Mouse (Mus musculus) liver, embryonic 16.5 days (tissue): ENCODE results near the gene Ust. TPM values are rescaled to one million over a fixed set of nuclear protein-coding genes. Genes with fewer than 3 reads are reported as not detected.
"Not testable (repeated sequence)": the region's sequence is repeated elsewhere in the genome, so short reads cannot be mapped to it uniquely, and the experiment has no call there.

Source experiments
- ATAC-seq: fragments of 200-750 bp; cut with Nextera tagmentation; 2 replicates; pipeline ENCODE4 v1.8.0; 2017; ENCODE audit warnings: low read depth, mild to moderate bottlenecking, moderate number of reproducible peaks, moderate library complexity
- H3K27ac ChIP-seq: fragments of 300-500 bp; sonication (generic); 2 replicates; pipeline ENCODE4 v1.5.1; 2014; ENCODE audit warnings: mild to moderate bottlenecking, low read length
- H3K27me3 ChIP-seq: fragments of 300-500 bp; sonication (generic); 2 replicates; pipeline ENCODE4 v1.6.1; 2014; ENCODE audit warnings: low read depth, low read length, mixed read lengths; ENCODE audit not compliant: control insufficient read depth, insufficient read depth
- H3K36me3 ChIP-seq: fragments of 300-500 bp; sonication (generic); 2 replicates; pipeline ENCODE4 v1.6.1; 2014; ENCODE audit warnings: mild to moderate bottlenecking; ENCODE audit not compliant: control insufficient read depth, insufficient read depth
- H3K4me1 ChIP-seq: fragments of 300-500 bp; sonication (generic); 2 replicates; pipeline ENCODE4 v1.6.1; 2014; ENCODE audit warnings: low read depth, low read length, mixed read lengths; ENCODE audit not compliant: control insufficient read depth
- H3K4me2 ChIP-seq: fragments of 300-500 bp; sonication (generic); 2 replicates; pipeline ENCODE4 v1.6.1; 2014; ENCODE audit warnings: low read depth, low read length, mixed read lengths
- H3K4me3 ChIP-seq: fragments of 300-500 bp; sonication (generic); 2 replicates; pipeline ENCODE4 v1.5.1; 2014; ENCODE audit warnings: low read depth, mild to moderate bottlenecking, low read length
- H3K9ac ChIP-seq: fragments of 300-500 bp; sonication (generic); 2 replicates; pipeline ENCODE4 v1.6.1; 2014; ENCODE audit warnings: low read depth, low read length
- H3K9me3 ChIP-seq: fragments of 300-500 bp; sonication (generic); replicated peaks from 2 replicates; pipeline ENCODE4 v1.6.1; 2016; ENCODE audit warnings: low read length; ENCODE audit not compliant: control insufficient read depth
- WGBS: fragments of 180-500 bp; shearing (Covaris S2); extraction: QIAGEN DNeasy Blood & Tissue Kit; methylation state at CpG from one replicate; pipeline ENCODE4 v1.1.7; 2014; ENCODE audit not compliant: insufficient replicate concordance; 5-methylcytosine and 5-hydroxymethylcytosine counted together
- polyA plus RNA-seq: library from polyadenylated mRNA; unstranded; fragments of >200 nt; fragmentation: Nextera tagmentation; extraction: Ambion mirVana; gene quantifications from 2 replicates; pipeline ENCODE4 v1.2.1, GENCODE M21; 2015

Gene Ust
- polyA plus RNA-seq: 0.48 TPM in 2 replicates

DNA sequence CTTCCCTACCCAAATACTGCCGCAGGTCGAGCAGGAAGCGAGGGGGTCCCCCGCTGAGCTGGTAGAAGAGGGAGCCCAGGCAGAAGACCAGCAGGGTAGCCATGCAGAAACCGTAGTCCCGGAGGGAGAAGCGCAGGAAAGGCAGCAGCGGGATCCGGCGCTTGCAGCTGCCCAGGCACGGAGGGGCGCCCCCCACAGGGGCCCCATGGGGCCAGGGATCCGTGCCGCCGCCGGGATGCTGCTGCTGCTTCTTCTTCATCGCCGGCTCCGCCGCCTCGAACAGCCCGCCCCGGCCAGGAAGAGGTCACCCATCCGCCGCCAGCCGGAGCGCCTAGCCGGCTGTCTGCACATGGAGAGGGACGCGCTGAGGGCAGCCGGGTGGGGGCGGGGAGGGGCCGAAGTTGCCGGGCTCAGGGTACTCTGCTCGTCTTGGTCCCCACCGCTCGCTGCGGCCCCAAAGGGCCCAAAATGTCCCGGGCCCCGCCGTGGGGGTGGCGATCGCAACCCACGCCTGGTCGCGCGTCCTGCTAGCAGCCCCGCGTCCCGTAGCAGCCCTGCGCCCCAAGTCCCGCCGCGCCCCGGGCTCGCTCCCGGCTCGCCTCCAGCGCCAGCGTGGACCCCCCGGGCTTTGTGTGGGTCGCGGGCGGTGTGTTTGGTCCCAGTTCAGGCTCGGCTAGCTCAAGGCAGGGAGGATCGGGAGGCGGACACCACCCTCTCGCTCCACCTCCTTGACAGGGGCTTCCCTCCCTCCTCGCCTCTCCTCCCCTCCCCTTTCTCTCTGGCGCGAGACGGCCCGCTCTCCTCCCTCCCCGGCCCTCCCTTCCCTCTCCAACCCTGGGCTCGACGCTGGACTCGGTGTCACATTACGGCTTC is at the start of gene Ust:
Ust (minus strand) TSS at position 685 of the 873 bp plus-strand sequence.
- Histone ChIP-seq H3K4me3 (peak within 1 kb of the TSS; percentile 60), H3K4me2 (peak within 1 kb of the TSS; percentile 62), H3K9ac (0 out of 2 replicates have a peak within 1 kb of the TSS, but pooled peaks have one; percentile 24), H3K9me3 (no peaks in the 10 kb centered on the region), H3K27me3 (peaks cover 28% of the 10 kb centered on the region), H3K36me3 (no peaks in the 10 kb centered on the region), H3K4me1 (no peaks in the 10 kb centered on the region), H3K27ac (peak within 1 kb of the TSS; percentile 53)
- under 1% methylated on average over 67 of the region's 78 CpGs for WGBS
- peak; percentile 66 for ATAC-seq

DNA sequence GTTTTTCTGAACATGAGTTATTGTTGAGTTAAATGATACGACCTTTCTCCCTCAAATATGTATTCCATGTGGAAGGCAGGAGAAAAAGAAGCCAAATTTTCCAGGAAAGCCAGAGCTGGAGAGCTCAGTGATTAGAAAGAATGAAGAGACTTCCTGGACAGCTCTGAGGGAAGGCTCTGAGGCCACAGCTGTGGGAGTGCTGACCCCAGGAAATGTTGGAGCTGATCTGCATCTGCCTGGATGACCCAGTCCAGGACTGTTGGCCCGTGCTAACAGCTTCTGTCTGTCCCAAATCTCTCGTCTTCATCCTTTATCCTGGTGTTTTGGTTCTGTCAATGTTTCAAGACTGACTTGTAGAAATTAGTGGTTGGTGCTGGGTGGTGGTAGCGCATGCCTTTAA is 42.7 kb upstream of the Ust start:
- ATAC-seq: no peak
- H3K27me3 ChIP-seq: no peaks in the 10 kb centered on the region

GRCm38 (mm10) chr10:8559566-8559965 is 40.9 kb upstream of the Ust start:
- not testable (repeated sequence) for H3K27ac ChIP-seq, ATAC-seq, H3K4me3 ChIP-seq, H3K9ac ChIP-seq, H3K36me3 ChIP-seq, H3K9me3 ChIP-seq, H3K4me2 ChIP-seq, H3K4me1 ChIP-seq, H3K27me3 ChIP-seq
- WGBS: 61% methylated on average over 6 of the region's 6 CpGs

More for the DNA sequence above, 42.7 kb upstream of the Ust start:
- 55% methylated on average over 4 of the region's 4 CpGs for WGBS
- Histone ChIP-seq H3K9ac (no peak overlapping the region), H3K27ac (no peak overlapping the region), H3K4me2 (no peak overlapping the region), H3K4me3 (no peak overlapping the region), H3K4me1 (no peaks in the 10 kb centered on the region), H3K36me3 (no peaks in the 10 kb centered on the region), H3K9me3 (no peaks in the 10 kb centered on the region)

GRCm38 (mm10) chr10:8552239-8552638 is 33.6 kb upstream of the Ust start:
- H3K4me3 ChIP-seq, H3K27ac ChIP-seq, H3K4me1 ChIP-seq, H3K9ac ChIP-seq, H3K36me3 ChIP-seq, H3K27me3 ChIP-seq, ATAC-seq, H3K9me3 ChIP-seq, H3K4me2 ChIP-seq: not testable (repeated sequence)

DNA sequence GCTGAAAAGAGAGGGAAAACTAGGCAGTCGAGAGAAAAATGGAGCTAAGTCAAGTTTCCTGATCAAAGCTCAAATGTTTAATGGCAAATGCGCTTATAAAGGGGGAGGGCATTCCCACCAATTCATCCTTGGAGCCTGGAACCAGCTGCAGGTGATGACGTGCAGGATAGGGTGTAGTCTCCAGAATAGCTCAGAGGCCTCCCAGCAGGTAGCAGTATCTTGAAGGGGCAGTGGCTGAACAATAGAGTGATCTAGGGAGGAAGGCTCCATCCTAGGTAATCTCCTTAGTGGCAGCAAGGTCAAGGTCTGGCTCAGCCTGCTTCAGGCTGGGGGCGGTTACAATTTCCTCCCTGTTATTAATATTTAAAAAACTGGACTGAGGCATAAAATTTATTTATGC is 33.0 kb upstream of the Ust start:
- not testable (repeated sequence) for H3K27ac ChIP-seq, H3K4me3 ChIP-seq, H3K4me2 ChIP-seq, H3K9me3 ChIP-seq, H3K36me3 ChIP-seq, H3K27me3 ChIP-seq, ATAC-seq, H3K9ac ChIP-seq, H3K4me1 ChIP-seq
- 71% methylated on average over 4 of the region's 4 CpGs for WGBS

DNA sequence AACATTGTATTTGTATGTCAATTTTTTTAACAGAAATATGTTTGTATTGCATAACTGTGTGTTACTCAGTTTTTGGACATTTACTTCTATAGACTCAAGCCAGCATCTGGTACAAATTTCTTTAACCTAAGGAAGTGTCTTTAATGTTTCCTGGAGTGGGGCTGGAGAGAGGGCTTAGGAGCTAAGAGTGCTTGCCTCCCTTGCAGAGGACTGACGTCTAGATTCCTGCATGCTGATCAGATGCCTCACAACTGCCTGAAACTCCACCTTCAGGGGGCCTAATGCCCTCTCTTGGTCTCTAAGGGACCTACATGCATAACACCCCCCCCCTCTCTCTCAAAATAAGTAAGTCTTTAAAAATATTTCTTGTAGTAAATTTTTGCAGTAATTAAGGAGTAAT is 22.9 kb upstream of the Ust start:
- H3K27me3 ChIP-seq: no peaks in the 10 kb centered on the region
- H3K36me3 ChIP-seq: no peaks in the 10 kb centered on the region
- H3K9ac ChIP-seq: no peak overlapping the region
- no peak overlapping the region for H3K4me3 ChIP-seq
- no peaks in the 10 kb centered on the region for H3K4me1 ChIP-seq
- ATAC-seq: no peak
- H3K9me3 ChIP-seq: no peaks in the 10 kb centered on the region
- 11% methylated on average over 1 of the region's 1 CpGs for WGBS
- H3K27ac ChIP-seq: no peak overlapping the region
- no peak overlapping the region for H3K4me2 ChIP-seq

- H3K4me3 ChIP-seq: no peak overlapping the region
- H3K9me3 ChIP-seq: no peaks in the 10 kb centered on the region
- H3K27me3 ChIP-seq: no peaks in the 10 kb centered on the region
- H3K27ac ChIP-seq: no peak overlapping the region
- no peak overlapping the region for H3K9ac ChIP-seq
- H3K4me2 ChIP-seq: no peak overlapping the region
- no peaks in the 10 kb centered on the region for H3K36me3 ChIP-seq
- ATAC-seq: no peak
- WGBS: 40% methylated on average over 3 of the region's 3 CpGs
- no peaks in the 10 kb centered on the region for H3K4me1 ChIP-seq
Observed at GRCm38 (mm10) chr10:8535445-8535844, 16.8 kb upstream of the Ust start.

DNA sequence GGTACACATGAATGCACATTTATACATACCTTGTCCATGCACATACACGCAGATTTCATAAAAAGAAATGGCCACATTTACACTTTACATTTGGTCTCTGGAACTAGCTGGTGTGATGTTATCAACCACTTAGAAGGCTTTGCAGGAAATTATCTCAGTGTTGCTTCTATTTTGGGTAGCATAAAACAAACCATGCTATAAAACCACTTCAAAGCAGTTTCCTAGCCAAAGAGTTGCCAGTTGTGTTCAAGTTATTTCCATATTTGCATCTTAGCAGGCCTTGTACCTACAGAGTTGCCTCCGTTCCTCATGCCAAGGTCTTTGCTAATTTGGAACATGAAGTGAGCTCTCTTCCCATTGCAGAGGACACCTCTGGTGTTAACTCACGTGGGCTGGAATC is 13.0 kb upstream of the Ust start:
- H3K36me3 ChIP-seq: no peaks in the 10 kb centered on the region
- WGBS: 60% methylated on average over 3 of the region's 3 CpGs
- ATAC-seq: no peak

DNA sequence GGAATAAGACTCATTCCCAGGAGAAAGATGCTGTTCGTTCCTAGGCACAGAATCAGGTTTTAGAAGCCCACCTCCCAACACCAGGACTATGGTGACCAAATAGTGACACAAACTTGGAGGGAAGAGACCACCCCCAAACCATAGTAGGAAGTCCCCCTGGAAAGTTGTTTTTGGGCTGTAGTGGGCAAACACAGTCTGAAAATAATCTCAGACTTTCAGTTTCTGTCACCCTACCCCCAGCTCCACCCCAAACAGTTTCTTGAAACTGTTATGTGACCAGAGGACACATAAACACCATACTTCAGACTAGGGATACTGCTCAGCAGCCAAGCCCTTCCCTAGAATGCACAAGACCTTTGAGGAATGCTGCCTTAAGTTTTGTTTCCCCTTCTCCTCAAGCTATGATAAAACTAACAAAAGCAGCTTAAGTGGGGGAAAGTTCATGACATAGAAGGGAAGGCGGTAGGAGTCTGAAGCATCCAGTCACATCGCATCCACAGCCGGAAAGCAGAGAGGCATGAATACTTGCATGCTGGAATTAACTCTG is 12.0 kb upstream of the Ust start:
- WGBS: 66% methylated on average over 4 of the region's 4 CpGs
- Histone ChIP-seq H3K36me3 (no peaks in the 10 kb centered on the region), H3K27ac (no peak overlapping the region), H3K4me3 (no peak overlapping the region), H3K9ac (no peak overlapping the region), H3K27me3 (no peaks in the 10 kb centered on the region), H3K4me1 (no peaks in the 10 kb centered on the region), H3K4me2 (no peak overlapping the region), H3K9me3 (no peaks in the 10 kb centered on the region)
- no peak for ATAC-seq

More for the DNA sequence above, 13.0 kb upstream of the Ust start:
- Histone ChIP-seq H3K27me3 (no peaks in the 10 kb centered on the region), H3K27ac (no peak overlapping the region), H3K4me1 (no peaks in the 10 kb centered on the region), H3K4me2 (no peak overlapping the region), H3K4me3 (no peak overlapping the region), H3K9me3 (no peaks in the 10 kb centered on the region), H3K9ac (no peak overlapping the region)
